Mouse (Mus musculus) spleen, postnatal 14 days (tissue): ENCODE results near the gene Ssbp2.

Source experiments
- DNase-seq, 2 experiments: peaks; one replicate each; pipeline ENCODE4 v3.0.0; 2021 to 2022; ENCODE audit warnings: low spot score in 2 of 2

Gene Ssbp2

DNA sequence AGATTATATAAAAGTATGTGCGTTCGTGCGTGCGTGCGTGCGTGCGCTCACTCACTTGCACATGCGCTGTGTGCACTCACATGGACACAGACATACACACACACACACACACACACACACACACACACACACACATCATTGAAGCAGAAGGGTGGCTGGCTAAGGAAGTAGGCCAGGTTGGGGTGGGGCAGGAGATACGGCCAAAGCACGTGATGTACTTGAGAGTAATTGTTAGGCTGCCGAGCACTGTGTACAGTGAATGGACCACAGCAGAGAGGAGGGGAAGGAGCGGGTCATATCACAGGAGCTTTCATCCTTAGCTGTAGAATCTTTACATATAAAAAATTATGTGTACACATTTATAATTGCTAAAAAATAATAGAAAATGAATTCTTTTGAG is 66.0 kb downstream of the Ssbp2 start:
- DNase-seq: no peak

- no peak for DNase-seq
These were observed 69.7 kb downstream of the Ssbp2 start for GRCm38 (mm10) chr13:91529821-91530220.

DNA sequence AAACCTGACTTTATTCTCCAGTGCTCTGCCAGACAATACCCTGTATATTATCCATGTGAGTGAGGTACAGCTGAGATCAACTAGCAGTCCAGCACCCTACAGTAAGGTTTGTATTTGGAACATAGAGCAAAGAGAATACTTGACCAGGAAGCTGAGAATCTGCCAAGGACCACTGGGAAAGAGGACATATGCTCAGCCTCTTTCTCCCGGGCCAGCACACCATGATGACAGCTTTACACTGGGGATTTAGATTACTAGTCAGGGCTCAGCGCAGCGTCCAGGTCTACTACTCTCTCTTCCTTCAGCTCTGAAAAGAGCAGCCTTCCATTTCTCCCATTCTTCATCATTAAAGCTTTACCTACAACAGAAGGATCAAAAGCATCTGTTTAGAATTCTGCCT is 76.6 kb downstream of the Ssbp2 start:
- DNase-seq: no peak

GRCm38 (mm10) chr13:91540145-91541068 is 80.3 kb downstream of the Ssbp2 start:
- DNase-seq: no peak

DNA sequence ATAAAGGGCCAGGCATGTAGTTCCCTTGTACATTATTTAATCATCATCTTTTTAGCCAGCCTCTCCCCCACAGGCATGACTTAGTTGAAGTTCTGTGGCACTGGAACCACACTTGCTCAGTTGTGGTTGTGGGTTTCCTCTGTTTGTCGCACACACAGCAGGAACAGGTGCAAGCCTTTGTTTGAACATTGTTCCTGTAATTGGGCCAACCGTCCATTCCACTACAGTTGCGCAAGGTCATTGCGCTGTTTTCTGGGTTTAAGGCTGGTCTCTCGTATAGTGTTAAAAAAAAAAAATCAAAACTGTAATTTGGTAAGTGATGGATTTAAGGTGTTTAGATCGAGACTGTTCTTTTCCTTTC is 81.0 kb downstream of the Ssbp2 start:
- no peak for DNase-seq

DNA sequence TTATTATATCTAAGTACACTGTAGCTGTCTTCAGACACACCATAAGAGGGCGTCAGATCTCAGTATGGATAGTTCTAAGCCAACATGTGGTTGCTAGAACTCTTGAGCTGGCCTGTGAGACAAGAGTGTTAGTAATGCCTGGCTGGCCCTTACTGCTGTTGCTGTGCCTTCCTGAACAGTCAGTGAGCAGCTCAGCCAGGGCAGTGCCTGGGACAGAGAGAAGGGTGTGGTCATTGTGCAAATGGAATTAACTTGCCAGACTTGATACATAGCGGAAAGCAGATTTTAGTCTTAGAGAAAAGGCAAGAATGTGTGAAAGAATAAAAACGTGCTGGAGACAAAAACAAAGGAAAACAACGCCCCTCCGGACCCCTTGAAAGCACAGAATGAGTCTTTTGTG is 83.5 kb downstream of the Ssbp2 start:
- DNase-seq: no peak

DNA sequence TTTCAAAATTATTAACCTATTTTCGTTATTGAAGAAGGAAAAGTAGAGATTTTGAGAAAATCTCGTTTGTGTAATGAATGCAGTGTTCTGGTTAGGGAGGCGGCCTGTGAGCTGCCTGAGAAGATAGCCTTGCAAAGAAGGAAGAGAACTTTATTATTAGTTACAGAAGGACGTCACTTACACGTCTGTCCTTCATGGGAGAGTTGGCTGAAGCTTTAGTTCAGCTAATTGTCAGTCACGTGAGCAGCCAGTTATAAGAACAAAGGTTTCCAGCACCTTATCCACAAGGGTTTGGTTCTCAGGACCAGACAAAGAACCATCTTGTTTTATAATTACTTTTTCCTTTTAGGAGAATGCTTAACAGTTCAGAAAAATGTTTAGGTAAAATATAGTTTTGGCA is 104.0 kb downstream of the Ssbp2 start:
- no peak for DNase-seq

GRCm38 (mm10) chr13:91564755-91565154 is 104.7 kb downstream of the Ssbp2 start:
- no peak for DNase-seq

DNA sequence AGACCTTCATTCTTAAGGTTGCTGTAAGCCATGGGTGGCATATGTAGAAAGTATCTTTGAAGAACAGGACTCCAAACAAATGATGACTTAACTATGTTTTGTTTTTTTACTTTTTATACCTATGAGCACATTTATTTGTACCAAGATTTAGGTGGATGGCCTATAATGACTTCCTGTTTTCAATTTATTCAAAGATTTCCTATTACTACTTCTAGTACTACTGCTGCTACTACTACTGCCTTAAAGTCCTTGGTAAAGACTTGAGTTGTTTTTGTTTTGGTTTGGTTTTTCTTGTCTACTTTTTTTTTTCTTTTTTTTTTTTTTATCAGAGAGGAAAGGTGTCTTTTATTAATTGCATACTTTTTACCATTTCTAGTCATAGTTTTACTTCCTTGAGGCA is 121.4 kb downstream of the Ssbp2 start:
- no peak for DNase-seq

- DNase-seq: no peak
These were observed 122.1 kb downstream of the Ssbp2 start for GRCm38 (mm10) chr13:91582212-91582611.

- no peak for DNase-seq
These were observed 126.3 kb downstream of the Ssbp2 start for GRCm38 (mm10) chr13:91586368-91586767.

- no peak for DNase-seq
These were observed 128.4 kb downstream of the Ssbp2 start for GRCm38 (mm10) chr13:91588475-91588874.

DNA sequence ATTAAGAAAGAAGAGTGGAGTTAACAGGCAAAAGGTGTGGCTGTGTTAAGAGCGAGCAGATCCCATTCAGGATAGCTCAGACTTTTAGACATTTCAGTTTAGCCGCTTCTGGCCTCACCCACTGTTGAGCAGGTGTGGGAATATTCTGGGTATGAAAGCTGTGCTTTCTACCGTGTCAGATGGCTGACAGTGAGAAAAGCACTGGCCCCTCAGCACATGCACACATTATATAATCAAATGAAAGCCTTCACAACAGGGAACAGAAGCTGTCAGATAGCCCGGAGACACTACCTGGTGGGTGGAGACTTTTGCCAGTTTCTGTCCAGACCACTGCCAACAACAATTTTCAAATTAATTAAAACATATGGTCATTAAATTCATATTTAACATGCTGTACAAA is 131.8 kb downstream of the Ssbp2 start:
- no peak for DNase-seq

- no peak for DNase-seq
These were observed 135.2 kb downstream of the Ssbp2 start for GRCm38 (mm10) chr13:91595284-91595683.

- DNase-seq: no peak
These were observed 139.5 kb downstream of the Ssbp2 start for GRCm38 (mm10) chr13:91599594-91599993.

- no peak for DNase-seq
These were observed 145.2 kb downstream of the Ssbp2 start for GRCm38 (mm10) chr13:91605043-91605840.

DNA sequence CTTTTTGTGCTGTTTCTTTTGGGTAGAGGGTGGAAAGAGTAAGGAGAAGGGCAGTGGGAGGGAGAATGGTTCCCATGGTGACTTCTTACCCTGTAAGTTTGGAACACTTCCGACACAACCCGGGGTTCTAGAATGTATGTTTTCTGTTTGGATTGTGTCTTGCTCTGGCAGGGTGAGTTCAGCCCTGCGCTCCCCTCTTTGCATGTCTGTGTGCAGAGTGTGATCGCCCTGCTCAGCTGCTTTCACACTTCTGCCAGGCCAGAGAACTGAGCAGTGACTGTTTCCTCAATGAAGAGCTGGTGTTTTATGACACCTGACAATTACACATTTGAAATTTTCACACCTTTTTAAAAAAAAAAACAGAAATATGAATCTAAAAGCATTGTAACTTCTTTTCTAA is 150.5 kb downstream of the Ssbp2 start:
- no peak for DNase-seq

- no peak for DNase-seq
These were observed 151.8 kb downstream of the Ssbp2 start for GRCm38 (mm10) chr13:91611909-91612308.

GRCm38 (mm10) chr13:91612578-91612977 is 152.5 kb downstream of the Ssbp2 start:
- DNase-seq: no peak

GRCm38 (mm10) chr13:91616050-91616449 is 156.0 kb downstream of the Ssbp2 start:
- DNase-seq: no peak

GRCm38 (mm10) chr13:91616876-91617275 is 156.8 kb downstream of the Ssbp2 start:
- no peak for DNase-seq

- DNase-seq: no peak
These were observed 159.3 kb downstream of the Ssbp2 start for GRCm38 (mm10) chr13:91619431-91619830.

DNA sequence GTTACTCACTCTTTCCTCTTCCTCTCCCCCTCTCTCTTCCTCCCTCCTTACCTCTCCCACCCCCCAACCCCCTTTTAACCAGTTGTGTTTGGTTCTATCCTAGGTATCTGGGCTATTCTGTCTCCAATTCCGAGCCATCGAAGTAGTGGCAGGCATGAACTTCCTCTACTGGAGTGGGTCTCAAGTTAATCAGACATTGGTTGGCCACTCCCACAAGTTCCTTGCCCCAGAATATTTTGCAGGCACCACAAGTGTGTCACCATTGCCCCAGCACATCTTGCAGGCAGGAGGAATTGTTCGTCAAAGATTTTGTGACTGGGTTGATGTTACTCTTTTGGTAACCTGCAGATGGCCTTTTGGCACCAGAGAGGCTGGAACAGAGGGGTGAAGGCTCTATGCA is 160.5 kb downstream of the Ssbp2 start:
- no peak for DNase-seq
